Mouse (Mus musculus): ENCODE results near the gene Sec22c. TPM values are rescaled to one million over a fixed set of nuclear protein-coding genes. Genes with fewer than 3 reads are reported as not detected.

Sec22c gene
- polyA plus RNA-seq, 1 experiment from 2014 or later: 7.4 TPM

DNA sequence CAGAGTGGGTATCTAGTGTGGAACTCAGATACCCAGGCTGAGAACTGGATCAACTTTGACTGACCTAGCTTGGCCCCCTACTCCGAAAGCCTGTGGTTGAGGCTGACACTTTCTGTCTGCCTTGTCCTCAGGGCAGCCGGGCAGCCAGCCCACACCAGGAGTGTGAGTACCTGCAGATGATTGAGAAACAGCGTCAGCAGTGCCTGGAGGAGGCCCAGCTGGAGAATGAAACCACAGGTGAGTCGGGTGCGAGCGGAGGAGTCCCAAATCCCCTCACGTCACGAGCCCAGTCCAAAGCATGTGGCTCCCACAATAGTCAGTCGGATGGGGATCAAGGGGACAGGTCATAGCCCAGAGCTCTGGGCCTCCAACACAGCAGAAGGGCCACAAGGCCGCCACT is 51.6 kb downstream of the Sec22c start:
- DNase-seq (ENCODE audit: low spot score) (no peak), ATAC-seq (replicated peaks; ENCODE audit: low FRiP score, low read depth) (no peak)
- Histone ChIP-seq H3K9me3 (replicated peaks; ENCODE audit: low read length) (no peaks in the 10 kb centered on the region), H3K4me2 (ENCODE audit: low read length) (no peak overlapping the region), H3K4me3 (replicated peaks; ENCODE audit: low read depth, low read length) (no peak overlapping the region), H3K27ac (no peak overlapping the region), H3K27me3 (ENCODE audit: insufficient read depth, low read length) (no peaks in the 10 kb centered on the region), H3K36me3 (ENCODE audit: insufficient read depth, low read length) (no peaks in the 10 kb centered on the region), H3K9ac (ENCODE audit: low read depth, low read length) (no peak overlapping the region), H3K4me1 (replicated peaks; ENCODE audit: insufficient read depth, low read length) (no peaks in the 10 kb centered on the region)
- 84% methylated on average over 10 of the region's 10 CpGs for WGBS
- TF ChIP-seq CTCF (IDR thresholded peaks at IDR 0.05; ENCODE audit: low read depth): no peak

DNA sequence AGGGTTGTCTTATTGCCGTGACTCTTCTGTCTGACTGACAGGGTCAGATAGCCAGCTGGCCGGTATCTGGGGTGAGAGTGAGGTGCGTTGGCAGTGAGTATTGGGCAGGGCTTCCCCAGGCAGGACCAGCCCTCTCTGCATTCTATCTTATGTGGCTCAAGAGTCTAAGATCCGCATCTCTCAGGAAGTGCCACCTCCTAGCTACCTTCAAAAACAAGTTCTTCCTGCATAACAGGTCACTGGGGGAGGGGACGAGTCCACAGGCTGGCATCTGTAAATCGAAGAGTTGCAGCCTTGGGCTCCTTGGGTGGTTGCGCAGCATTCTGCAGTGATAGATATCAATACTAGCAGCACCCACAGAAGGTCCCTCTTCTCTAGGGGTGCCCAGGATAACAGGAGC is 58.3 kb downstream of the Sec22c start:
- no peak for TF ChIP-seq CTCF (IDR thresholded peaks at IDR 0.05; ENCODE audit: low read depth)
- Histone ChIP-seq H3K4me1 (replicated peaks; ENCODE audit: insufficient read depth, low read length) (peaks cover 11% of the 10 kb centered on the region; the same call in 1 of the 2 replicates), H3K27ac (no peak overlapping the region), H3K36me3 (ENCODE audit: insufficient read depth, low read length) (no peaks in the 10 kb centered on the region), H3K9me3 (replicated peaks; ENCODE audit: low read length) (no peaks in the 10 kb centered on the region), H3K4me2 (ENCODE audit: low read length) (no peak overlapping the region), H3K4me3 (replicated peaks; ENCODE audit: low read depth, low read length) (no peak overlapping the region), H3K27me3 (ENCODE audit: insufficient read depth, low read length) (peaks cover 9% of the 10 kb centered on the region; the same call in 1 of the 2 replicates), H3K9ac (ENCODE audit: low read depth, low read length) (no peak overlapping the region)
- DNase-seq (ENCODE audit: low spot score) (no peak), ATAC-seq (replicated peaks; ENCODE audit: low FRiP score, low read depth) (no peak)
- WGBS: 71% methylated on average over 7 of the region's 7 CpGs

DNA sequence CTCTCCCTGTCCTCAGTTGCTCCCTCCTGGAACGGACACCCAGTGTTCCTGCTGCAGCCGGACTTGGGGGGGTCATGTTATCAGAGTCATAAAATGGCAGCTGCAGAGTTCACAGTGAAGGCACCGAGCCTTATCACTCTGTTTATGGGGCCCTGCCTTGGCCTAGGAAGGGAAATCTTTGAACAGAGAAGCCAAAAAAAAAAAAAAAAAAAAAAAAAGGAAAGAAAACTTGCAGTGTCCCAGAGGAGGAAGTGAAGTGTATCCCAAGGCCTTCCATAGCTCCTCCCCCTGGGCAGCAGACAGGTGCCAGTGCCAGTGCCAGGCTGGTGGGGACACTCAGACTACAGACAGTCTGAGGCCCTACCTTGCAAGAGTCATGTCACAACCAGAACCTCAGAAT is 60.4 kb downstream of the Sec22c start:
- 30% methylated on average over 3 of the region's 3 CpGs for WGBS
- Histone ChIP-seq H3K4me3 (replicated peaks; ENCODE audit: low read depth, low read length) (no peak overlapping the region), H3K9me3 (replicated peaks; ENCODE audit: low read length) (no peaks in the 10 kb centered on the region), H3K27ac (no peak overlapping the region), H3K4me2 (ENCODE audit: low read length) (no peak overlapping the region), H3K27me3 (ENCODE audit: insufficient read depth, low read length) (peaks cover 22% of the 10 kb centered on the region), H3K4me1 (replicated peaks; ENCODE audit: insufficient read depth, low read length) (peaks cover 15% of the 10 kb centered on the region; the same call in 1 of the 2 replicates), H3K36me3 (ENCODE audit: insufficient read depth, low read length) (no peaks in the 10 kb centered on the region), H3K9ac (ENCODE audit: low read depth, low read length) (no peak overlapping the region)
- DNase-seq (ENCODE audit: low spot score) (no peak), ATAC-seq (replicated peaks; ENCODE audit: low FRiP score, low read depth) (no peak)
- no peak for TF ChIP-seq CTCF (IDR thresholded peaks at IDR 0.05; ENCODE audit: low read depth)

DNA sequence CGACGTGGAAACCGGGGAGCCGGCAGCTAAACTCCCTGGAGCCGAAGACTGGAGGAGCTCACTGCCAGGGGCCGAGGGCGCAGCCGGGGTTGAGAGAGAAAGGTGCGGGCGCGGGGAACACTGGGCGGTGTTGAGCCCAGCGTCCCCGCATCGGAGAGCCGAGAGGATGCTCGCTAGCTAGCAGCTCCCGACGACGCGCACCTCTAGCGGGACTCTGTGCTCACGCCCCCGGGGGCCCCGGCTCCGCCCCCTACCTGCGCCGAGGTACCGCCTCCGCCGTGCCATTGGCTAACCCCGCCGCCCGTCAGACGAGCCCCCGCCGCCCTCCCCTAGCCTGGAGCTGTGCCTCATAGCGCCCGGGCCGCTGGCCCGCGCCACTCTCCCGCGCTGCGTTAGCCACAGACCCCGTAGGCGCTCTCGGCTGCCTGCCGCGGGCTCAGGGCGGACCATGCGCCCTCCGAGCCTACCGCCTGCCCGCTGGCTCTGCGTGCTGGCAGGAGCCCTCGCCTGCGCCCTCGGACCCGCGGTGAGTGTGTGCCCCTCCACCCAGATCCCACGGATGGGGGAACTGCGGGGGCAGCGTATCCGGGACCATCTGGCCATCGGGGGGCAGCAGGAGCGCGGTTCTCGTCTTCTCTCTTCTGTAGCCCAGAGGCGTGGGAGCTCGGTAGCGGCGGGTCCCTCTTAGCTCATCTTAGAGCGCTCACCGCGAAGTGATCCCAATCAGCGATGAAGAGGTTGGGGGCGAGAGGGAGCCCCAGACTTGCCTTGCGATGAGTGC is 62.7 kb downstream of the Sec22c start, which contains the start of gene Vipr1:
TSS of gene Vipr1 (plus strand) at position 316 of the 781 bp plus-strand sequence.
- Histone ChIP-seq H3K27me3 (ENCODE audit: insufficient read depth, low read length) (peaks cover 28% of the 10 kb centered on the region), H3K9ac (ENCODE audit: low read depth, low read length) (peak within 1 kb of the TSS; percentile 28), H3K4me3 (replicated peaks; ENCODE audit: low read depth, low read length) (peak within 1 kb of the TSS; percentile 38), H3K4me1 (replicated peaks; ENCODE audit: insufficient read depth, low read length) (peaks cover 15% of the 10 kb centered on the region; the same call in 1 of the 2 replicates), H3K27ac (no peak within 1 kb of the TSS), H3K9me3 (replicated peaks; ENCODE audit: low read length) (no peaks in the 10 kb centered on the region), H3K36me3 (ENCODE audit: insufficient read depth, low read length) (no peaks in the 10 kb centered on the region), H3K4me2 (ENCODE audit: low read length) (peak within 1 kb of the TSS; percentile 89)
- TF ChIP-seq CTCF (IDR thresholded peaks at IDR 0.05; ENCODE audit: low read depth): peak; percentile 30; the same call in 1 of the 2 replicates
- ATAC-seq (replicated peaks; ENCODE audit: low FRiP score, low read depth) (peak; percentile 69), DNase-seq (ENCODE audit: low spot score) (peak; percentile 50)
- WGBS: under 1% methylated on average over 76 of the region's 79 CpGs

DNA sequence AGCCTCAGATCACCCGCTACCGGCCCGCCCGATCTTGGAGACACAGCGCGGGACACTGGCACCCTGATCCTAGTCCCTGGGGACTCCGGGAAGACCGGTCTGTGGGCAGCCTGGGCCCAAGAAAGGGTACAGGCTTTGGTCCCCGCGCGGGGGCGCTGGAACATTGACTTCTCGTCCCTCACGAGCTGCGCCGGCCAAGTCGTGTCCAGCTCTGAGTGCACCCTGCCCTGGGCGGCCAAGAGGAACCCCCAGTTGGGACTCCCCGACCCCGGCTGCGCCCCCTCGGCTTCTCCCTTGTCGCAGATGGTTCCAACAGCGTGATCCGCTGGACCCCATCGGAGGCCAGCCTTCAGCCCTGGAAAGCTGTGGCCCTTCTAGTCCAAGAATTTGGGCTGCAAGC is 63.3 kb downstream of the Sec22c start, which contains the start of gene Lyzl4:
TSS of gene Lyzl4 (minus strand) at position 96 of the 400 bp plus-strand sequence.
- H3K4me3 ChIP-seq (replicated peaks; ENCODE audit: low read depth, low read length): peak within 1 kb of the TSS; percentile 38
- peak within 1 kb of the TSS; percentile 28 for H3K9ac ChIP-seq (ENCODE audit: low read depth, low read length)
- TF ChIP-seq CTCF (IDR thresholded peaks at IDR 0.05; ENCODE audit: low read depth): peak; percentile 63
- WGBS: under 1% methylated on average over 25 of the region's 26 CpGs
- DNase-seq (ENCODE audit: low spot score) (peak; percentile 82), ATAC-seq (replicated peaks; ENCODE audit: low FRiP score, low read depth) (peak; percentile 76; the same call in 1 of the 2 replicates)
- peak within 1 kb of the TSS; percentile 89 for H3K4me2 ChIP-seq (ENCODE audit: low read length)
- no peak within 1 kb of the TSS for H3K27ac ChIP-seq
- no peaks in the 10 kb centered on the region for H3K36me3 ChIP-seq (ENCODE audit: insufficient read depth, low read length)
- H3K9me3 ChIP-seq (replicated peaks; ENCODE audit: low read length): no peaks in the 10 kb centered on the region
- peaks cover 15% of the 10 kb centered on the region; the same call in 1 of the 2 replicates for H3K4me1 ChIP-seq (replicated peaks; ENCODE audit: insufficient read depth, low read length)
- H3K27me3 ChIP-seq (ENCODE audit: insufficient read depth, low read length): peaks cover 28% of the 10 kb centered on the region

DNA sequence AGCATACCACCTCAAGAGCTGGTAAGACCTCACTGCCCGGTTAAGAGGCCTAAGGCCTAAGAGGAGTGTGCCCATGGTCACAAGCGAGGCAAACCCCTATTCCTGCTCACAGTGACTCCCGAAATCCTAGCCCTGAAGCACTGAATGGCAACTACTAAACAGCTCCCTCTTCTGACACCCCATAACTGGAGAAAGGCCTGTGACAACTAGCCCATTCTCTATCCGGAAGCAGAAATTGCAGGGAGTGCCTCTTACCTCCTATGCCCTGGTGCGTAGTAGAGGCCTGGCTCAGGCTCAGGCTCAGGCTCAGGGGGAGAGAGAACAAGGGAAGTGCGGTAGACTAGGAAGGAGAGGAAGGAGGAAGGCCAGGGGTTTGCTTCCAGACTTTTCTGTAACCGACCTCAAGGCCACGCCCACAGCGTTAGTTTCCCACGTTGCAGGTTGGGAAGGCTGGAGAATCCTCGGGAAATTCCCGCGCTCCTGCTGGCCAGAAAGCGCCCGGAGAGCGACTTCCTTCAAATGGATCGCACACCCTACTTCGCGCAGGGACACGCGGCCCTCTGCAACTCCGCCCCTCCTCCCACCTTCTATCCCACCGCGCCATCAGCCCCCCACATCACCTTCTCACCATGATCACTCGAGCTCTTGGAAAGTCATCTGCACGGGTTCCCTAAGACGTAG is 63.9 kb downstream of the Sec22c start:
- H3K36me3 ChIP-seq (ENCODE audit: insufficient read depth, low read length): no peaks in the 10 kb centered on the region
- no peaks in the 10 kb centered on the region for H3K9me3 ChIP-seq (replicated peaks; ENCODE audit: low read length)
- no peak for TF ChIP-seq CTCF (IDR thresholded peaks at IDR 0.05; ENCODE audit: low read depth)
- H3K27me3 ChIP-seq (ENCODE audit: insufficient read depth, low read length): peaks cover 28% of the 10 kb centered on the region
- no peak for ATAC-seq (replicated peaks; ENCODE audit: low FRiP score, low read depth)
- H3K27ac ChIP-seq: no peak overlapping the region
- H3K9ac ChIP-seq (ENCODE audit: low read depth, low read length): peak overlapping the region; percentile 28
- 19% methylated on average over 20 of the region's 27 CpGs for WGBS
- peaks cover 15% of the 10 kb centered on the region; the same call in 1 of the 2 replicates for H3K4me1 ChIP-seq (replicated peaks; ENCODE audit: insufficient read depth, low read length)
- DNase-seq (ENCODE audit: low spot score): peak; percentile 11
- H3K4me2 ChIP-seq (ENCODE audit: low read length): peak overlapping the region; percentile 89
- peak overlapping the region; percentile 38; the same call in 1 of the 2 replicates for H3K4me3 ChIP-seq (replicated peaks; ENCODE audit: low read depth, low read length)
